Mouse (Mus musculus) C2C12 (cell line): ENCODE data around the gene Dock1. TPM values are rescaled to one million over a fixed set of nuclear protein-coding genes. Genes with fewer than 3 reads are reported as not detected.

Source experiments
- H3K27me3 ChIP-seq: one replicate; pipeline ENCODE4 v1.6.1; 2011; ENCODE audit not compliant: control insufficient read depth, insufficient read depth, insufficient read length
- H3K36me3 ChIP-seq: one replicate; pipeline ENCODE4 v1.6.1; 2011; ENCODE audit not compliant: control insufficient read depth, insufficient read depth
- H3K4me3 ChIP-seq: one replicate; pipeline ENCODE4 v1.5.1; 2011; ENCODE audit warnings: mild to moderate bottlenecking, control low read depth; ENCODE audit not compliant: poor library complexity, insufficient read depth, severe bottlenecking
- H3K79me2 ChIP-seq: one replicate; pipeline ENCODE4 v1.6.1; 2011; ENCODE audit not compliant: control insufficient read depth, insufficient read depth
- H3K79me3 ChIP-seq: one replicate; pipeline ENCODE4 v1.6.1; 2011; ENCODE audit warnings: low read depth, control low read depth
- H3ac ChIP-seq: one replicate; pipeline ENCODE3; 2011; ENCODE audit warnings: low read depth; ENCODE audit not compliant: control insufficient read depth, insufficient read length
- CEBPB ChIP-seq: IDR thresholded peaks from one replicate; pipeline ENCODE4 v1.6.1; 2011; ENCODE audit warnings: low read depth, mild to moderate bottlenecking, control low read depth, moderate library complexity
- CTCF ChIP-seq: IDR thresholded peaks from one replicate; pipeline ENCODE4 v1.5.1; 2011; ENCODE audit not compliant: control insufficient read depth, insufficient read depth, insufficient read length
- FOSL1 ChIP-seq: IDR thresholded peaks from one replicate; pipeline ENCODE4 v1.8.0; 2011; ENCODE audit warnings: mild to moderate bottlenecking, low read length; ENCODE audit not compliant: poor library complexity, insufficient read depth, severe bottlenecking
- MAX ChIP-seq: IDR thresholded peaks from one replicate; pipeline ENCODE4 v1.6.1; 2011; ENCODE audit warnings: mild to moderate bottlenecking, control low read depth
- MYOD1 ChIP-seq: IDR thresholded peaks from one replicate; pipeline ENCODE4 v1.6.1; 2011; ENCODE audit warnings: low read depth; ENCODE audit not compliant: control insufficient read depth, insufficient read length
- MYOG ChIP-seq: IDR thresholded peaks from one replicate; pipeline ENCODE4 v1.6.1; 2011; ENCODE audit not compliant: control insufficient read depth, insufficient read length; ENCODE audit errors: extremely low read depth
- USF1 ChIP-seq: IDR thresholded peaks from one replicate; pipeline ENCODE4 v1.6.1; 2011; ENCODE audit warnings: low read depth, mild to moderate bottlenecking, control low read depth, moderate library complexity
- polyA plus RNA-seq: library from polyadenylated mRNA; unstranded; fragments of >200 nt; fragmentation: generic; extraction: Trizol; gene quantifications from one replicate; pipeline ENCODE4 v1.2.1, GENCODE M21; 2012; ENCODE audit warnings: missing spikeins

Gene Dock1
- polyA plus RNA-seq, 1 experiment, result 12.1 TPM

- Histone ChIP-seq H3K4me3 (no peak overlapping the region), H3K79me2 (no peaks in the 10 kb centered on the region), H3K27me3 (no peaks in the 10 kb centered on the region), H3K79me3 (no peaks in the 10 kb centered on the region), H3ac (no peak overlapping the region), H3K36me3 (no peaks in the 10 kb centered on the region)
- TF ChIP-seq CTCF (no peak), MYOD1 (peak; percentile 41), USF1 (no peak), MAX (peak; percentile 60), FOSL1 (peak; percentile 43), CEBPB (no peak)
Measured at GRCm38 (mm10) chr7:135212505-135212904, 542.1 kb downstream of the Dock1 start.

DNA sequence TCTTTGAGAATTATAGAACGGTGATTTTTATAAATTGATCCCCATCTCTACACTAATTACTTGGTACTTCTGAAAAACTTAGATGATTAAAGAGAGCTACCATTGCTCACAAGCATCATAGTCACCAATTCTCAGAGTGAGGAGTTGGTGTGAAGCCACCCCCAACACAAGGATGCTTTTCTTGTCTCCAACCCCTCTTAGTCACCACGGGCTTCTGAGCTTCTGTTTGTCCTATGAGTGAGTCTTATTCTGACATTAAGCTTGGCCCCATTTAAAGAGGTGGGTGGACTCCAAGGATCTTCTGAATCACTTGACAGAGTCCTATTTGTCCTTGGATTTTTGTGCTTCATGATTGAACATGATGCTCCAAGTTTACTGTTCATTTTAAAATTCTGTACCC is 551.0 kb downstream of the Dock1 start:
- Histone ChIP-seq H3ac (no peak overlapping the region), H3K79me3 (no peaks in the 10 kb centered on the region), H3K4me3 (no peak overlapping the region), H3K79me2 (no peaks in the 10 kb centered on the region), H3K27me3 (no peaks in the 10 kb centered on the region), H3K36me3 (no peaks in the 10 kb centered on the region)
- no peak for TF ChIP-seq USF1
- no peak for TF ChIP-seq FOSL1
- no peak for TF ChIP-seq MAX
- TF ChIP-seq MYOD1, result no peak
- no peak for TF ChIP-seq CTCF
- no peak for TF ChIP-seq CEBPB
- no peak for TF ChIP-seq MYOG
